Mouse (Mus musculus) neural tube, embryonic 11.5 days (tissue): ENCODE results near the gene Timp3. TPM values are rescaled to one million over a fixed set of nuclear protein-coding genes. Genes with fewer than 3 reads are reported as not detected.

Experiments
- ATAC-seq: fragments of 200-750 bp; cut with Nextera tagmentation; 2 replicates; pipeline ENCODE4 v1.8.0; 2017; ENCODE audit warnings: moderate number of reproducible peaks, mild to moderate bottlenecking, moderate TSS enrichment, moderate library complexity; ENCODE audit not compliant: insufficient read depth, low FRiP score, low TSS enrichment
- DNase-seq: peaks from one replicate; pipeline ENCODE4 v3.0.0-alpha.2; 2015; ENCODE audit warnings: low spot score
- H3K27ac ChIP-seq: fragments of 300-500 bp; sonication (generic); 2 replicates; pipeline ENCODE4 v1.5.1; 2014; ENCODE audit warnings: low read depth, mild to moderate bottlenecking, low read length
- H3K27me3 ChIP-seq: fragments of 300-500 bp; sonication (generic); 2 replicates; pipeline ENCODE4 v1.6.1; 2014; ENCODE audit warnings: mild to moderate bottlenecking, low read length, mixed read lengths; ENCODE audit not compliant: control insufficient read depth, insufficient read depth
- H3K36me3 ChIP-seq: fragments of 300-500 bp; sonication (generic); 2 replicates; pipeline ENCODE4 v1.6.1; 2014; ENCODE audit warnings: mild to moderate bottlenecking, low read length, moderate library complexity, mixed read lengths; ENCODE audit not compliant: control insufficient read depth, insufficient read depth
- H3K4me1 ChIP-seq: fragments of 300-500 bp; sonication (generic); 2 replicates; pipeline ENCODE4 v1.6.1; 2014; ENCODE audit warnings: low read length, mixed read lengths; ENCODE audit not compliant: control insufficient read depth, insufficient read depth
- H3K4me2 ChIP-seq: fragments of 300-500 bp; sonication (generic); 2 replicates; pipeline ENCODE4 v1.6.1; 2014; ENCODE audit warnings: low read depth, mild to moderate bottlenecking, moderate library complexity
- H3K4me3 ChIP-seq: fragments of 300-500 bp; sonication (generic); 2 replicates; pipeline ENCODE4 v1.5.1; 2014; ENCODE audit warnings: low read depth, low read length
- H3K9ac ChIP-seq: fragments of 300-500 bp; sonication (generic); 2 replicates; pipeline ENCODE4 v1.6.1; 2014; ENCODE audit warnings: mild to moderate bottlenecking, low read length
- H3K9me3 ChIP-seq: fragments of 300-500 bp; sonication (generic); 2 replicates; pipeline ENCODE4 v1.6.1; 2016; ENCODE audit warnings: low read length; ENCODE audit not compliant: control insufficient read depth
- WGBS: fragments of 180-500 bp; shearing (Covaris S2); extraction: QIAGEN DNeasy Blood & Tissue Kit; methylation state at CpG from one replicate; pipeline ENCODE4 v1.1.7; 2014; 5-methylcytosine and 5-hydroxymethylcytosine counted together
- polyA plus RNA-seq: library from polyadenylated mRNA; unstranded; fragments of >200 nt; fragmentation: Nextera tagmentation; extraction: Ambion mirVana; gene quantifications from 2 replicates; pipeline ENCODE4 v1.2.1, GENCODE M21; 2014

Timp3 gene
- 42.2 and 43.1 TPM in 2 replicates for polyA plus RNA-seq

GRCm38 (mm10) chr10:86300293-86301116 is at the start of gene Timp3:
Timp3 (plus strand) TSS chr10:86300372.
- DNase-seq (peak; percentile 85), ATAC-seq (peak; percentile 87)
- WGBS: 0% methylated on average over 43 of the region's 65 CpGs
- no peaks in the 10 kb centered on the region for H3K27me3 ChIP-seq
- H3K4me3 ChIP-seq: peak within 1 kb of the TSS; percentile 47
- peak within 1 kb of the TSS; percentile 81 for H3K4me2 ChIP-seq
- H3K27ac ChIP-seq: no peak within 1 kb of the TSS
- H3K9ac ChIP-seq: peak within 1 kb of the TSS; percentile 65
- no peaks in the 10 kb centered on the region for H3K36me3 ChIP-seq
- H3K4me1 ChIP-seq: peaks cover 11% of the 10 kb centered on the region
- H3K9me3 ChIP-seq: no peaks in the 10 kb centered on the region

- ATAC-seq (no peak), DNase-seq (no peak)
- no peaks in the 10 kb centered on the region for H3K36me3 ChIP-seq
- H3K27ac ChIP-seq: no peak overlapping the region
- H3K4me3 ChIP-seq: no peak overlapping the region
- H3K4me2 ChIP-seq: no peak overlapping the region
- H3K27me3 ChIP-seq: no peaks in the 10 kb centered on the region
- H3K4me1 ChIP-seq: no peaks in the 10 kb centered on the region
- no peaks in the 10 kb centered on the region for H3K9me3 ChIP-seq
- 59% methylated on average over 4 of the region's 4 CpGs for WGBS
- no peak overlapping the region for H3K9ac ChIP-seq
These were observed 44.0 kb upstream of the Timp3 start for GRCm38 (mm10) chr10:86256221-86256620.

- Histone ChIP-seq H3K27me3 (no peaks in the 10 kb centered on the region), H3K9me3 (no peaks in the 10 kb centered on the region), H3K4me1 (no peaks in the 10 kb centered on the region), H3K27ac (no peak overlapping the region), H3K4me3 (no peak overlapping the region), H3K9ac (no peak overlapping the region), H3K4me2 (no peak overlapping the region), H3K36me3 (no peaks in the 10 kb centered on the region)
- ATAC-seq (no peak), DNase-seq (no peak)
- 83% methylated on average over 3 of the region's 3 CpGs for WGBS
These were observed 43.1 kb upstream of the Timp3 start for GRCm38 (mm10) chr10:86257045-86257444.

GRCm38 (mm10) chr10:86258046-86258445 is 42.1 kb upstream of the Timp3 start:
- Histone ChIP-seq H3K4me2 (no peak overlapping the region), H3K9ac (no peak overlapping the region), H3K9me3 (no peaks in the 10 kb centered on the region), H3K27me3 (no peaks in the 10 kb centered on the region), H3K4me1 (no peaks in the 10 kb centered on the region), H3K4me3 (no peak overlapping the region), H3K36me3 (no peaks in the 10 kb centered on the region), H3K27ac (no peak overlapping the region)
- 80% methylated on average over 4 of the region's 4 CpGs for WGBS
- DNase-seq: no peak
- no peak for ATAC-seq

GRCm38 (mm10) chr10:86258992-86259391 is 41.2 kb upstream of the Timp3 start:
- no peak overlapping the region for H3K4me3 ChIP-seq
- H3K4me2 ChIP-seq: no peak overlapping the region
- no peak overlapping the region for H3K27ac ChIP-seq
- H3K36me3 ChIP-seq: no peaks in the 10 kb centered on the region
- ATAC-seq (no peak), DNase-seq (no peak)
- H3K4me1 ChIP-seq: no peaks in the 10 kb centered on the region
- no peak overlapping the region for H3K9ac ChIP-seq
- no peaks in the 10 kb centered on the region for H3K27me3 ChIP-seq
- H3K9me3 ChIP-seq: no peaks in the 10 kb centered on the region
- 78% methylated on average over 3 of the region's 3 CpGs for WGBS

DNA sequence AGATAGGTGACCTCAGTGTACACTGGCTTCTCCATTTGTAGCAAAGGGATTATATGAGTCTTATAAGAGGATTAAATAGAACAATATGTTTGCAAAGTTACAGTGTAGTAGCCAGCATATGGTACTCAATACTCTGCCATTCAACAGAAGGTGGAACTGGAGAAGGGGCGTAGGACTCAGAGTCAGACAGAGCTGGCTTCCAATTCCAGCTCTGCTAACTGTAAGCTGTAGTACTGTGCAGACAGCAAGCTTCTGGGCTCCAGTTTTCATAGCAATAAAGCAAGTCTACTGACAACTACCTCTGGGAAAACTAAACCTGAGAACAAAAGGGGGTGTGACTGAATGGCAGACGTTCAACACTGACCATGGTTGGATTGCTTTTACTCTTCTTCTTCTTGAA is 38.4 kb upstream of the Timp3 start:
- ATAC-seq (no peak), DNase-seq (no peak)
- H3K36me3 ChIP-seq: no peaks in the 10 kb centered on the region
- no peaks in the 10 kb centered on the region for H3K9me3 ChIP-seq
- no peak overlapping the region for H3K4me2 ChIP-seq
- H3K4me1 ChIP-seq: no peaks in the 10 kb centered on the region
- 80% methylated on average over 2 of the region's 2 CpGs for WGBS
- no peak overlapping the region for H3K4me3 ChIP-seq
- no peaks in the 10 kb centered on the region for H3K27me3 ChIP-seq
- no peak overlapping the region for H3K27ac ChIP-seq
- no peak overlapping the region for H3K9ac ChIP-seq

GRCm38 (mm10) chr10:86264618-86265017 is 35.6 kb upstream of the Timp3 start:
- Histone ChIP-seq H3K36me3 (no peaks in the 10 kb centered on the region), H3K4me1 (no peaks in the 10 kb centered on the region), H3K9me3 (no peaks in the 10 kb centered on the region), H3K27me3 (no peaks in the 10 kb centered on the region), H3K9ac (no peak overlapping the region), H3K4me2 (no peak overlapping the region), H3K4me3 (no peak overlapping the region), H3K27ac (no peak overlapping the region)
- WGBS: 81% methylated on average over 9 of the region's 9 CpGs
- no peak for DNase-seq
- ATAC-seq: no peak

DNA sequence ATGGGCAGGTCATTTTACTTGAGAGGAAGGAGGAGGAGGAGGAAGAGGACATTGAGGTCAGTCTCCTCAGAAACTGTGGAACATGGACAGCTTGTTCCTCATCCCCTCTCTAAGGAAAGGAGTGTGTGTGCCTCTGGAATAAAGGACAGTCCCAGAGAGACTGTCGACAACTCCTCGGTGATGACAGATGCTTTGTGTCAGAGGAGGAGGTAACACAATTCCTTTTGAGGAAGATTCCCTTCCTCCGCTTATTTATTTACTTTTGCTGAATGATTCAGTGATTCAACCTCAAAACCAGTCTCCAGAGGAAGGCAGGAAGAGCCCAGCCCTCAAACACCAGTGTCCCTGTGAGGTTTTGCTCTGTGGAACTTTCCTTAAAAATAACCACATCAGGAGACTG is 29.9 kb upstream of the Timp3 start:
- no peak overlapping the region for H3K4me3 ChIP-seq
- no peaks in the 10 kb centered on the region for H3K27me3 ChIP-seq
- H3K9me3 ChIP-seq: no peaks in the 10 kb centered on the region
- 72% methylated on average over 3 of the region's 3 CpGs for WGBS
- H3K4me2 ChIP-seq: no peak overlapping the region
- no peaks in the 10 kb centered on the region for H3K4me1 ChIP-seq
- ATAC-seq (no peak), DNase-seq (no peak)
- no peak overlapping the region for H3K27ac ChIP-seq
- no peak overlapping the region for H3K9ac ChIP-seq
- no peaks in the 10 kb centered on the region for H3K36me3 ChIP-seq

- Histone ChIP-seq H3K36me3 (no peaks in the 10 kb centered on the region), H3K4me1 (no peaks in the 10 kb centered on the region), H3K27me3 (no peaks in the 10 kb centered on the region), H3K4me2 (no peak overlapping the region), H3K9me3 (no peaks in the 10 kb centered on the region), H3K4me3 (no peak overlapping the region), H3K27ac (no peak overlapping the region), H3K9ac (no peak overlapping the region)
- ATAC-seq (no peak), DNase-seq (no peak)
- WGBS: 80% methylated on average over 3 of the region's 3 CpGs
These were observed 27.3 kb upstream of the Timp3 start for GRCm38 (mm10) chr10:86272826-86273225.
